ENCODE assay signal across 18 mouse cellular contexts in genomic region chr15:79725190-79725789, GRCm38 (mm10). TPM values are rescaled to one million over a fixed set of nuclear protein-coding genes. Genes with fewer than 3 reads are reported as not detected.
DNase-seq lines count a peak whose midpoint lies in the region; ATAC-seq and TF ChIP-seq lines count a peak whose summit lies in the region.
"Had no signal": no experiment of that assay in that cellular context is flagged by ENCODE, and none has a peak within 500 bp of the region (broad histone marks: within the 10 kb centered on the region; RNA-seq: fewer than 3 reads in every experiment).

No protein-coding gene starts in this region.

- H3K4me3 ChIP-seq in cortical plate, adult 2 months (ENCODE audit: insufficient read depth, low read length): no peak overlapping the region
- H3K4me3 ChIP-seq in left cerebral cortex, adult 2 months: no peak overlapping the region
- H3K4me3 ChIP-seq: forebrain, embryonic 12.5 days; limb, embryonic 15.5 days; neural tube, embryonic 13.5 days had no signal

- no peaks in the 10 kb centered on the region for H3K4me1 ChIP-seq in cortical plate, adult 2 months (ENCODE audit: control insufficient read depth, insufficient read depth, low read length)
- H3K4me1 ChIP-seq: forebrain, embryonic 12.5 days; limb, embryonic 15.5 days; neural tube, embryonic 13.5 days had no signal

- DNase-seq in heart, adult 11 months: peak; percentile 91
- DNase-seq in heart, postnatal 25 days (ENCODE audit: low spot score): no peak
- peak; percentile 52 to 62 for DNase-seq in left cerebral cortex, adult 2 months (ENCODE audit: extremely low spot score in 1 of 2, low spot score in 2 of 2)
- peak; percentile 48 for DNase-seq in right cerebral cortex, postnatal 14 days
- DNase-seq in spleen, postnatal 4 days (ENCODE audit: low spot score in 2 of 2): no peak
- DNase-seq: cerebellum, postnatal 10 days; embryo, embryonic 11 days; heart, adult 18-20 months; kidney, adult 8-10 months; kidney, postnatal 36 days; lung, adult 18-20 months; spleen, adult 18-20 months; thymus, postnatal 14 days had no signal

- no peak for TF ChIP-seq CTCF in cortical plate, adult 2 months (IDR thresholded peaks at IDR 0.05; ENCODE audit: extremely low read depth, insufficient read depth, low read length)
- TF ChIP-seq CTCF in left cerebral cortex, adult 2 months (IDR thresholded peaks at IDR 0.05): no peak

- peak; percentile 33; the same call in 1 of the 2 replicates for TF ChIP-seq POLR2A in cortical plate, adult 2 months (IDR thresholded peaks at IDR 0.05; ENCODE audit: extremely low read depth, insufficient read depth, low read length)

- no peak for ATAC-seq in monocyte, adult 5-6 weeks (replicated peaks; ENCODE audit: insufficient number of reproducible peaks, low FRiP score, low TSS enrichment, poor library complexity, severe bottlenecking)

- H3K27ac ChIP-seq in cortical plate, adult 2 months (ENCODE audit: insufficient read depth, low read length): peak overlapping the region; percentile 36; the same call in 1 of the 2 replicates
- peak overlapping the region; percentile 64 for H3K27ac ChIP-seq in left cerebral cortex, adult 2 months
- H3K27ac ChIP-seq: forebrain, embryonic 12.5 days; neural tube, embryonic 13.5 days had no signal

- intact Hi-C loops in heart, postnatal 25 days (cut with DNase I): loop anchor here (5.0 kb wide), 1 partner anchor 68 kb away; the partner anchor contains the start of genes Cby1 and Fam227a
- intact Hi-C loops in left cerebral cortex, adult 2 months (cut with DNase I): no loop called here

RNA-seq across cellular contexts. Expression of gene Sun2, which starts 17.0 kb away (rescaled TPM):
- total RNA-seq in heart, postnatal 25 days (2021): 10 to 100 TPM; 79.3 to 80.7 TPM
- polyA plus RNA-seq in cortical plate, adult 2 months (2012; rRNA removed): 29.7 and 32.0 TPM in 2 replicates
- total RNA-seq in left cerebral cortex, adult 2 months (2021): 10 to 100 TPM; 43.9 to 46.5 TPM
- total RNA-seq in monocyte, adult 5-6 weeks (2017): 138 to 194 TPM (median 160 TPM) in 3 replicates

RNA-seq across cellular contexts. Expression of gene Gtpbp1, which starts 34.6 kb away (rescaled TPM):
- total RNA-seq in heart, postnatal 25 days (2021): 10 to 100 TPM; 27.2 to 31.8 TPM
- 36.4 and 36.9 TPM in 2 replicates for polyA plus RNA-seq in cortical plate, adult 2 months (2012; rRNA removed)
- total RNA-seq in left cerebral cortex, adult 2 months (2021): 10 to 100 TPM; 54.2 to 58.0 TPM
- 53.0 to 76.7 TPM (median 73.7 TPM) in 3 replicates for total RNA-seq in monocyte, adult 5-6 weeks (2017)

RNA-seq across cellular contexts. Expression of gene Josd1, which starts 37.6 kb away (rescaled TPM):
- 10 to 100 TPM; 23.6 to 26.4 TPM for total RNA-seq in heart, postnatal 25 days (2021)
- polyA plus RNA-seq in cortical plate, adult 2 months (2012; rRNA removed): 64.0 and 64.3 TPM in 2 replicates
- total RNA-seq in left cerebral cortex, adult 2 months (2021): 10 to 100 TPM; 64.3 to 68.0 TPM
- total RNA-seq in monocyte, adult 5-6 weeks (2017): 15.8 to 20.3 TPM (median 16.9 TPM) in 3 replicates

RNA-seq across cellular contexts. Expression of gene Dnal4, which starts 52.4 kb away (rescaled TPM):
- total RNA-seq in heart, postnatal 25 days (2021): 10 to 100 TPM; 20.5 to 22.9 TPM
- polyA plus RNA-seq in cortical plate, adult 2 months (2012; rRNA removed): 71.5 and 72.4 TPM in 2 replicates
- 10 to 100 TPM; 53.2 to 54.1 TPM for total RNA-seq in left cerebral cortex, adult 2 months (2021)
- 8.3 to 15.0 TPM (median 9.1 TPM) in 3 replicates for total RNA-seq in monocyte, adult 5-6 weeks (2017)

RNA-seq across cellular contexts. Expression of gene Tomm22, which starts 54.6 kb away (rescaled TPM):
- 100 to 1,000 TPM; 120 to 122 TPM for total RNA-seq in heart, postnatal 25 days (2021)
- polyA plus RNA-seq in cortical plate, adult 2 months (2012; rRNA removed): 88.3 and 94.3 TPM in 2 replicates
- 10 to 100 TPM; 81.8 to 96.6 TPM for total RNA-seq in left cerebral cortex, adult 2 months (2021)
- 84.8 to 123 TPM (median 106 TPM) in 3 replicates for total RNA-seq in monocyte, adult 5-6 weeks (2017)

Comparison
In these comparisons a context has a peak if more than half of its experiments do, and no peak if none do; other contexts are left out.
1. DNase-seq: peak in heart, adult 11 months (single experiment), left cerebral cortex, adult 2 months (2 of 2) and right cerebral cortex, postnatal 14 days (single experiment); none in heart, postnatal 25 days (single experiment) and spleen, postnatal 4 days (0 of 2).